Mouse (Mus musculus) intestine, embryonic 16.5 days (tissue): ENCODE measurements at regions not wholly inside any gene's neighbourhood (a gene's known extent, or its start where the extent isn't known, plus 50 kb on each side); places are given as distances from the start of the nearest gene placed in this dataset.

Experiments used
- ATAC-seq: fragments of 200-750 bp; cut with Nextera tagmentation; 2 replicates; pipeline ENCODE4 v1.8.0; 2017; ENCODE audit warnings: moderate TSS enrichment, moderate library complexity
- H3K27ac ChIP-seq: fragments of 300-500 bp; sonication (generic); 2 replicates; pipeline ENCODE4 v1.5.1; 2014; ENCODE audit warnings: mild to moderate bottlenecking, low read length
- H3K27me3 ChIP-seq: fragments of 300-500 bp; sonication (generic); replicated peaks from 2 replicates; pipeline ENCODE4 v1.6.1; 2014; ENCODE audit warnings: low read length, control low read depth, mixed read lengths; ENCODE audit not compliant: control insufficient read depth, insufficient read depth
- H3K36me3 ChIP-seq: fragments of 300-500 bp; sonication (generic); 2 replicates; pipeline ENCODE4 v1.6.1; 2014; ENCODE audit warnings: low read length, control low read depth; ENCODE audit not compliant: control insufficient read depth, insufficient read depth
- H3K4me1 ChIP-seq: fragments of 300-500 bp; sonication (generic); 2 replicates; pipeline ENCODE4 v1.6.1; 2014; ENCODE audit warnings: low read length, control low read depth, mixed read lengths; ENCODE audit not compliant: control insufficient read depth, insufficient read depth
- H3K4me2 ChIP-seq: fragments of 300-500 bp; sonication (generic); 2 replicates; pipeline ENCODE4 v1.6.1; 2014; ENCODE audit warnings: low read depth, low read length, control low read depth
- H3K4me3 ChIP-seq: fragments of 300-500 bp; sonication (generic); 2 replicates; pipeline ENCODE4 v1.5.1; 2014; ENCODE audit warnings: mild to moderate bottlenecking, low read length
- H3K9ac ChIP-seq: fragments of 300-500 bp; sonication (generic); 2 replicates; pipeline ENCODE4 v1.6.1; 2014; ENCODE audit warnings: low read depth, low read length
- H3K9me3 ChIP-seq: fragments of 300-500 bp; sonication (generic); 2 replicates; pipeline ENCODE4 v1.6.1; 2016; ENCODE audit warnings: low read length, control low read depth; ENCODE audit not compliant: control insufficient read depth
- WGBS: fragments of 180-500 bp; shearing (Covaris S2); extraction: QIAGEN DNeasy Blood & Tissue Kit; methylation state at CpG from one replicate; pipeline ENCODE4 v1.1.7; 2014; 5-methylcytosine and 5-hydroxymethylcytosine counted together

GRCm38 (mm10) chr11:114535900-114536299, 132.4 kb upstream of the Rpl38 start:
- no peak overlapping the region for H3K4me2 ChIP-seq
- H3K4me3 ChIP-seq = no peak overlapping the region
- no peaks in the 10 kb centered on the region for H3K9me3 ChIP-seq
- WGBS = 80% methylated on average over 9 of the region's 9 CpGs
- H3K36me3 ChIP-seq = no peaks in the 10 kb centered on the region
- no peak overlapping the region for H3K9ac ChIP-seq
- H3K4me1 ChIP-seq = no peaks in the 10 kb centered on the region
- no peak overlapping the region for H3K27ac ChIP-seq
- ATAC-seq = no peak
- no peaks in the 10 kb centered on the region for H3K27me3 ChIP-seq

- no peak overlapping the region for H3K4me2 ChIP-seq
- H3K4me1 ChIP-seq = no peaks in the 10 kb centered on the region
- H3K27me3 ChIP-seq = no peaks in the 10 kb centered on the region
- no peak overlapping the region for H3K4me3 ChIP-seq
- H3K9me3 ChIP-seq = no peaks in the 10 kb centered on the region
- H3K9ac ChIP-seq = no peak overlapping the region
- no peaks in the 10 kb centered on the region for H3K36me3 ChIP-seq
- ATAC-seq = no peak
- no peak overlapping the region for H3K27ac ChIP-seq
- WGBS = 75% methylated on average over 7 of the region's 7 CpGs
These were observed 133.9 kb upstream of the Rpl38 start for GRCm38 (mm10) chr11:114534436-114534835.

- 52% methylated on average over 4 of the region's 4 CpGs for WGBS
- Histone ChIP-seq H3K4me1 (no peaks in the 10 kb centered on the region; the same call in 1 of the 2 replicates), H3K36me3 (no peaks in the 10 kb centered on the region), H3K27me3 (no peaks in the 10 kb centered on the region), H3K4me2 (no peak overlapping the region), H3K27ac (no peak overlapping the region), H3K9me3 (no peaks in the 10 kb centered on the region), H3K4me3 (no peak overlapping the region), H3K9ac (no peak overlapping the region)
- ATAC-seq = no peak
These were observed 137.0 kb upstream of the Rpl38 start for GRCm38 (mm10) chr11:114531241-114531765.

GRCm38 (mm10) chr11:114528937-114529772, 139.2 kb upstream of the Rpl38 start:
- no peak for ATAC-seq
- Histone ChIP-seq H3K9ac (no peak overlapping the region), H3K4me1 (no peaks in the 10 kb centered on the region; the same call in 1 of the 2 replicates), H3K27ac (no peak overlapping the region), H3K36me3 (no peaks in the 10 kb centered on the region), H3K4me3 (no peak overlapping the region), H3K4me2 (no peak overlapping the region), H3K27me3 (no peaks in the 10 kb centered on the region), H3K9me3 (no peaks in the 10 kb centered on the region)
- 47% methylated on average over 10 of the region's 10 CpGs for WGBS

- no peaks in the 10 kb centered on the region for H3K36me3 ChIP-seq
- no peak overlapping the region for H3K9ac ChIP-seq
- H3K4me2 ChIP-seq = no peak overlapping the region
- no peak overlapping the region for H3K27ac ChIP-seq
- no peak overlapping the region for H3K4me3 ChIP-seq
- ATAC-seq = no peak
- H3K4me1 ChIP-seq = no peaks in the 10 kb centered on the region; the same call in 1 of the 2 replicates
- H3K9me3 ChIP-seq = no peaks in the 10 kb centered on the region
- H3K27me3 ChIP-seq = no peaks in the 10 kb centered on the region
- WGBS = 50% methylated on average over 6 of the region's 6 CpGs
These were observed 144.7 kb upstream of the Rpl38 start for GRCm38 (mm10) chr11:114523444-114524238.

- Histone ChIP-seq H3K4me1 (no peaks in the 10 kb centered on the region), H3K9ac (no peak overlapping the region), H3K4me3 (no peak overlapping the region), H3K27me3 (0 out of 2 replicates have a peak, but pooled peaks cover 2% of the 10 kb centered on the region), H3K27ac (no peak overlapping the region), H3K36me3 (no peaks in the 10 kb centered on the region), H3K4me2 (no peak overlapping the region), H3K9me3 (no peaks in the 10 kb centered on the region)
- WGBS = 46% methylated on average over 4 of the region's 4 CpGs
- ATAC-seq = no peak
These were observed 153.0 kb upstream of the Rpl38 start for GRCm38 (mm10) chr11:114515278-114515677.

GRCm38 (mm10) chr11:114514126-114514525, 154.2 kb upstream of the Rpl38 start:
- H3K27me3 ChIP-seq = 0 out of 2 replicates have a peak, but pooled peaks cover 2% of the 10 kb centered on the region
- no peaks in the 10 kb centered on the region for H3K4me1 ChIP-seq
- H3K27ac ChIP-seq = no peak overlapping the region
- WGBS = 95% methylated on average over 2 of the region's 2 CpGs
- H3K9ac ChIP-seq = no peak overlapping the region
- ATAC-seq = no peak
- H3K9me3 ChIP-seq = no peaks in the 10 kb centered on the region
- no peak overlapping the region for H3K4me2 ChIP-seq
- no peaks in the 10 kb centered on the region for H3K36me3 ChIP-seq
- H3K4me3 ChIP-seq = no peak overlapping the region

GRCm38 (mm10) chr11:114513446-114513845, 154.9 kb upstream of the Rpl38 start:
- Histone ChIP-seq H3K36me3 (no peaks in the 10 kb centered on the region), H3K27me3 (0 out of 2 replicates have a peak, but pooled peaks cover 2% of the 10 kb centered on the region), H3K9ac (no peak overlapping the region), H3K4me2 (no peak overlapping the region), H3K9me3 (no peaks in the 10 kb centered on the region), H3K4me1 (no peaks in the 10 kb centered on the region), H3K27ac (no peak overlapping the region), H3K4me3 (no peak overlapping the region)
- no peak for ATAC-seq
- WGBS = 27% methylated on average over 5 of the region's 5 CpGs

- Histone ChIP-seq H3K27me3 (0 out of 2 replicates have a peak, but pooled peaks cover 2% of the 10 kb centered on the region), H3K4me3 (no peak overlapping the region), H3K4me1 (no peaks in the 10 kb centered on the region), H3K36me3 (no peaks in the 10 kb centered on the region), H3K9ac (no peak overlapping the region), H3K27ac (no peak overlapping the region), H3K9me3 (no peaks in the 10 kb centered on the region), H3K4me2 (no peak overlapping the region)
- no peak for ATAC-seq
- 19% methylated on average over 5 of the region's 5 CpGs for WGBS
These were observed 156.3 kb upstream of the Rpl38 start for GRCm38 (mm10) chr11:114511994-114512393.
